Mouse (Mus musculus): ENCODE results near the gene Odf3l1. TPM values are rescaled to one million over a fixed set of nuclear protein-coding genes. Genes with fewer than 3 reads are reported as not detected.

Odf3l1 gene
- polyA plus RNA-seq, 1 experiment from 2014 or later, result 0.41 TPM

GRCm38 (mm10) chr9:56880790-56881189 lies 16.3 kb upstream of the Odf3l1 start:
- Histone ChIP-seq H3K4me1 (ENCODE audit: control insufficient read depth, insufficient read depth, low read length) (peaks cover 19% of the 10 kb centered on the region; the same call in 1 of the 2 replicates), H3K27ac (replicated peaks; ENCODE audit: low read depth, low read length) (peak overlapping the region; percentile 79), H3K4me2 (ENCODE audit: low read depth, severe bottlenecking) (no peak overlapping the region), H3K4me3 (ENCODE audit: low read depth, low read length) (no peak overlapping the region), H3K9ac (ENCODE audit: low read length) (peak overlapping the region; percentile 27; the same call in 1 of the 2 replicates), H3K27me3 (ENCODE audit: control insufficient read depth, insufficient read depth, low read length) (no peaks in the 10 kb centered on the region), H3K36me3 (ENCODE audit: control insufficient read depth, insufficient read depth, low read length) (no peaks in the 10 kb centered on the region; the same call in 1 of the 2 replicates), H3K9me3 (ENCODE audit: control insufficient read depth, low read length) (no peaks in the 10 kb centered on the region)
- ATAC-seq (ENCODE audit: insufficient number of reproducible peaks, low FRiP score, low TSS enrichment, low read depth) (peak; percentile 55; the same call in 1 of the 2 replicates), DNase-seq (ENCODE audit: low spot score) (peak; percentile 57)
- 50% methylated on average over 9 of the region's 9 CpGs for WGBS

GRCm38 (mm10) chr9:56877284-56877683 lies 12.8 kb upstream of the Odf3l1 start:
- peaks cover 15% of the 10 kb centered on the region; the same call in 1 of the 2 replicates for H3K4me1 ChIP-seq (ENCODE audit: control insufficient read depth, insufficient read depth, low read length)
- no peak for DNase-seq (ENCODE audit: low spot score)
- no peaks in the 10 kb centered on the region for H3K9me3 ChIP-seq (ENCODE audit: control insufficient read depth, low read length)
- H3K9ac ChIP-seq (ENCODE audit: low read length), result no peak overlapping the region
- no peak for ATAC-seq (ENCODE audit: insufficient number of reproducible peaks, low FRiP score, low TSS enrichment, low read depth)
- WGBS, result 85% methylated on average over 5 of the region's 5 CpGs
- H3K4me2 ChIP-seq (ENCODE audit: low read depth, severe bottlenecking), result no peak overlapping the region
- H3K27me3 ChIP-seq (ENCODE audit: control insufficient read depth, insufficient read depth, low read length), result no peaks in the 10 kb centered on the region
- H3K36me3 ChIP-seq (ENCODE audit: control insufficient read depth, insufficient read depth, low read length), result no peaks in the 10 kb centered on the region; the same call in 1 of the 2 replicates
- H3K27ac ChIP-seq (replicated peaks; ENCODE audit: low read depth, low read length), result no peak overlapping the region
- no peak overlapping the region for H3K4me3 ChIP-seq (ENCODE audit: low read depth, low read length)

- Histone ChIP-seq H3K27me3 (ENCODE audit: control insufficient read depth, insufficient read depth, low read length) (no peaks in the 10 kb centered on the region), H3K9me3 (ENCODE audit: control insufficient read depth, low read length) (no peaks in the 10 kb centered on the region), H3K9ac (ENCODE audit: low read length) (no peak overlapping the region), H3K4me2 (ENCODE audit: low read depth, severe bottlenecking) (no peak overlapping the region), H3K4me1 (ENCODE audit: control insufficient read depth, insufficient read depth, low read length) (peaks cover 12% of the 10 kb centered on the region), H3K36me3 (ENCODE audit: control insufficient read depth, insufficient read depth, low read length) (no peaks in the 10 kb centered on the region; the same call in 1 of the 2 replicates), H3K27ac (replicated peaks; ENCODE audit: low read depth, low read length) (no peak overlapping the region), H3K4me3 (ENCODE audit: low read depth, low read length) (no peak overlapping the region)
- no peak for ATAC-seq (ENCODE audit: insufficient number of reproducible peaks, low FRiP score, low TSS enrichment, low read depth)
- DNase-seq (ENCODE audit: low spot score), result no peak
- WGBS, result 53% methylated on average over 9 of the region's 9 CpGs
Observed at GRCm38 (mm10) chr9:56876784-56877183, 12.3 kb upstream of the Odf3l1 start.

GRCm38 (mm10) chr9:56873097-56873496 lies 8.6 kb upstream of the Odf3l1 start:
- no peak overlapping the region for H3K9ac ChIP-seq (ENCODE audit: low read length)
- 82% methylated on average over 1 of the region's 1 CpGs for WGBS
- peaks cover 21% of the 10 kb centered on the region for H3K4me1 ChIP-seq (ENCODE audit: control insufficient read depth, insufficient read depth, low read length)
- H3K4me2 ChIP-seq (ENCODE audit: low read depth, severe bottlenecking), result no peak overlapping the region
- DNase-seq (ENCODE audit: low spot score) (no peak), ATAC-seq (ENCODE audit: insufficient number of reproducible peaks, low FRiP score, low TSS enrichment, low read depth) (no peak)
- no peaks in the 10 kb centered on the region; the same call in 1 of the 2 replicates for H3K36me3 ChIP-seq (ENCODE audit: control insufficient read depth, insufficient read depth, low read length)
- H3K27ac ChIP-seq (replicated peaks; ENCODE audit: low read depth, low read length), result no peak overlapping the region
- no peak overlapping the region for H3K4me3 ChIP-seq (ENCODE audit: low read depth, low read length)
- H3K9me3 ChIP-seq (ENCODE audit: control insufficient read depth, low read length), result no peaks in the 10 kb centered on the region
- H3K27me3 ChIP-seq (ENCODE audit: control insufficient read depth, insufficient read depth, low read length), result no peaks in the 10 kb centered on the region

- no peak for DNase-seq (ENCODE audit: low spot score)
- Histone ChIP-seq H3K9me3 (ENCODE audit: control insufficient read depth, low read length) (no peaks in the 10 kb centered on the region), H3K27me3 (ENCODE audit: control insufficient read depth, insufficient read depth, low read length) (no peaks in the 10 kb centered on the region), H3K36me3 (ENCODE audit: control insufficient read depth, insufficient read depth, low read length) (no peaks in the 10 kb centered on the region; the same call in 1 of the 2 replicates), H3K4me2 (ENCODE audit: low read depth, severe bottlenecking) (no peak overlapping the region), H3K9ac (ENCODE audit: low read length) (no peak overlapping the region), H3K4me1 (ENCODE audit: control insufficient read depth, insufficient read depth, low read length) (peaks cover 29% of the 10 kb centered on the region), H3K27ac (replicated peaks; ENCODE audit: low read depth, low read length) (no peak overlapping the region), H3K4me3 (ENCODE audit: low read depth, low read length) (no peak overlapping the region)
- ATAC-seq (ENCODE audit: insufficient number of reproducible peaks, low FRiP score, low TSS enrichment, low read depth), result no peak
- 65% methylated on average over 5 of the region's 5 CpGs for WGBS
Observed at GRCm38 (mm10) chr9:56872105-56872903, 7.8 kb upstream of the Odf3l1 start.

- DNase-seq (ENCODE audit: low spot score) (no peak), ATAC-seq (ENCODE audit: insufficient number of reproducible peaks, low FRiP score, low TSS enrichment, low read depth) (no peak)
- Histone ChIP-seq H3K4me2 (ENCODE audit: low read depth, severe bottlenecking) (no peak overlapping the region), H3K36me3 (ENCODE audit: control insufficient read depth, insufficient read depth, low read length) (no peaks in the 10 kb centered on the region), H3K4me3 (ENCODE audit: low read depth, low read length) (no peak overlapping the region), H3K27me3 (ENCODE audit: control insufficient read depth, insufficient read depth, low read length) (no peaks in the 10 kb centered on the region), H3K9me3 (ENCODE audit: control insufficient read depth, low read length) (no peaks in the 10 kb centered on the region), H3K4me1 (ENCODE audit: control insufficient read depth, insufficient read depth, low read length) (peaks cover 34% of the 10 kb centered on the region), H3K9ac (ENCODE audit: low read length) (no peak overlapping the region), H3K27ac (replicated peaks; ENCODE audit: low read depth, low read length) (no peak overlapping the region)
- 40% methylated on average over 5 of the region's 5 CpGs for WGBS
Observed at GRCm38 (mm10) chr9:56871191-56871590, 6.7 kb upstream of the Odf3l1 start.

GRCm38 (mm10) chr9:56870778-56871177 lies 6.3 kb upstream of the Odf3l1 start:
- DNase-seq (ENCODE audit: low spot score) (no peak), ATAC-seq (ENCODE audit: insufficient number of reproducible peaks, low FRiP score, low TSS enrichment, low read depth) (no peak)
- no peaks in the 10 kb centered on the region for H3K9me3 ChIP-seq (ENCODE audit: control insufficient read depth, low read length)
- no peaks in the 10 kb centered on the region for H3K36me3 ChIP-seq (ENCODE audit: control insufficient read depth, insufficient read depth, low read length)
- H3K4me3 ChIP-seq (ENCODE audit: low read depth, low read length), result no peak overlapping the region
- 64% methylated on average over 10 of the region's 10 CpGs for WGBS
- peaks cover 38% of the 10 kb centered on the region for H3K4me1 ChIP-seq (ENCODE audit: control insufficient read depth, insufficient read depth, low read length)
- no peak overlapping the region for H3K9ac ChIP-seq (ENCODE audit: low read length)
- H3K4me2 ChIP-seq (ENCODE audit: low read depth, severe bottlenecking), result no peak overlapping the region
- H3K27ac ChIP-seq (replicated peaks; ENCODE audit: low read depth, low read length), result no peak overlapping the region
- no peaks in the 10 kb centered on the region for H3K27me3 ChIP-seq (ENCODE audit: control insufficient read depth, insufficient read depth, low read length)

GRCm38 (mm10) chr9:56869552-56869951 lies 5.1 kb upstream of the Odf3l1 start:
- WGBS, result 76% methylated on average over 13 of the region's 13 CpGs
- Histone ChIP-seq H3K36me3 (ENCODE audit: control insufficient read depth, insufficient read depth, low read length) (no peaks in the 10 kb centered on the region), H3K9ac (ENCODE audit: low read length) (no peak overlapping the region; the same call in 1 of the 2 replicates), H3K27ac (replicated peaks; ENCODE audit: low read depth, low read length) (no peak overlapping the region), H3K4me2 (ENCODE audit: low read depth, severe bottlenecking) (no peak overlapping the region), H3K9me3 (ENCODE audit: control insufficient read depth, low read length) (no peaks in the 10 kb centered on the region), H3K4me3 (ENCODE audit: low read depth, low read length) (no peak overlapping the region), H3K27me3 (ENCODE audit: control insufficient read depth, insufficient read depth, low read length) (no peaks in the 10 kb centered on the region), H3K4me1 (ENCODE audit: control insufficient read depth, insufficient read depth, low read length) (peaks cover 39% of the 10 kb centered on the region)
- no peak for DNase-seq (ENCODE audit: low spot score)
- no peak for ATAC-seq (ENCODE audit: insufficient number of reproducible peaks, low FRiP score, low TSS enrichment, low read depth)

All from limb, embryonic 11.5 days (tissue).